Mouse (Mus musculus): ENCODE results near the gene Pik3ip1. TPM values are rescaled to one million over a fixed set of nuclear protein-coding genes. Genes with fewer than 3 reads are reported as not detected.

Pik3ip1 gene
- polyA plus RNA-seq, 1 experiment from 2014 or later = 11.5 TPM

DNA sequence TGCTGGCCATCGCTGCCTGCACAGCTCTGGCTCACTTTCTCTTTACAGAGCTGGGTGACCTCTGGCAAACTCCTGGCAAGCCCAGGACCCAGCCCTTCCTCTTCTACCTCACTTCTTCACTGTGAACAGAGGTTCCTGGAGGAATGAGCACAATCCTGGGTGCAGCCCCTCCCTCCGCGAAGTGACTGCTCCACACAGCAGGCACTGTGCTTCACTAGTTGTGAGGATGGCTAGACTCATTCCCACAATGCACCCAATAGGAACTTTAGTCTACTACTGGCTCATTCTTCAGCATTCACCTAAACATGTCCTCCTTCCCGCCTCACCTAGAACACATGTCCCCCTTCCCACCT lies 19.1 kb downstream of the Pik3ip1 start:
- no peaks in the 10 kb centered on the region for H3K4me1 ChIP-seq (replicated peaks; ENCODE audit: control insufficient read depth, insufficient read depth, low read length)
- WGBS = 90% methylated on average over 4 of the region's 4 CpGs
- DNase-seq (ENCODE audit: low spot score) (no peak), ATAC-seq (ENCODE audit: low FRiP score) (no peak)
- no peaks in the 10 kb centered on the region for H3K9me3 ChIP-seq (ENCODE audit: control insufficient read depth, low read length)
- H3K4me3 ChIP-seq (ENCODE audit: low read depth, low read length) = no peak overlapping the region
- no peaks in the 10 kb centered on the region for H3K27me3 ChIP-seq (ENCODE audit: control insufficient read depth, insufficient read depth, low read length)
- no peak overlapping the region for H3K9ac ChIP-seq (ENCODE audit: low read depth, low read length)
- H3K4me2 ChIP-seq (replicated peaks; ENCODE audit: low read depth, low read length) = no peak overlapping the region
- no peak overlapping the region for H3K27ac ChIP-seq (ENCODE audit: low read depth, low read length)
- peaks cover 14% of the 10 kb centered on the region for H3K36me3 ChIP-seq (ENCODE audit: control insufficient read depth, insufficient read depth, low read length)

GRCm38 (mm10) chr11:3352131-3352530 lies 21.9 kb downstream of the Pik3ip1 start:
- ATAC-seq (ENCODE audit: low FRiP score) (no peak), DNase-seq (ENCODE audit: low spot score) (no peak)
- Histone ChIP-seq H3K4me2 (replicated peaks; ENCODE audit: low read depth, low read length) (no peak overlapping the region), H3K4me1 (replicated peaks; ENCODE audit: control insufficient read depth, insufficient read depth, low read length) (no peaks in the 10 kb centered on the region), H3K27me3 (ENCODE audit: control insufficient read depth, insufficient read depth, low read length) (no peaks in the 10 kb centered on the region), H3K27ac (ENCODE audit: low read depth, low read length) (no peak overlapping the region), H3K4me3 (ENCODE audit: low read depth, low read length) (no peak overlapping the region), H3K9ac (ENCODE audit: low read depth, low read length) (no peak overlapping the region), H3K9me3 (ENCODE audit: control insufficient read depth, low read length) (no peaks in the 10 kb centered on the region), H3K36me3 (ENCODE audit: control insufficient read depth, insufficient read depth, low read length) (peaks cover 13% of the 10 kb centered on the region; the same call in 1 of the 2 replicates)
- WGBS = 93% methylated on average over 9 of the region's 9 CpGs

DNA sequence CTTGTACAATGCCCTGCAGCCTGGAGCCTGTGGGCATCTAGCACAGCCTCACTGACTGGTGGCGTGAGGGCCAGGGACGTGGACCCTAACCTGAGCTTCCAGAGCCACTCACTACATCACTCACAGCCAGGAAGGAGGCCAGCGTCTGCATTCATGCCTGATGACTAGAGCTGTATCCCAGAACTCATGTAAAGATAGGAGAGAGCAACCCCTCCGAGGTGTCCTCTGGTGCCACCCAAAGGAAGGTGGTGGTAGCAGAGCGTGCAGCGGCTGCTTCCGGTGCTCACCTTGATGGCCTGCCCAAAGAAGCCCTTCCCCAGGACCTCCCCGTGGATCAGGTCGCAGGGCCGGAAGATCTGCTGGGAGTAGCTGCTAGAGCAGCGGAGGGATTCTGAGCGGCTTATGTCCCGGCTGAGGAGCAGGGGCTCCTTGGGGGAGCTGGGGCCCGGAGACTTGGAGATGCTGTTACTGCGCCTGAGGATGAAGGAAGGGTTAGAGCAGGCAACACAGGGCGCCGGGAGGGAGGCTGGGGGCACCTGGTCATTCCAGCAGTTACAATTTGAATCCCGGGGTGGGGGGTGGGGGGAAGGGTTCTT lies 22.9 kb downstream of the Pik3ip1 start:
- WGBS = 50% methylated on average over 18 of the region's 18 CpGs
- ATAC-seq (ENCODE audit: low FRiP score) = no peak
- peaks cover 15% of the 10 kb centered on the region; the same call in 1 of the 2 replicates for H3K36me3 ChIP-seq (ENCODE audit: control insufficient read depth, insufficient read depth, low read length)

DNA sequence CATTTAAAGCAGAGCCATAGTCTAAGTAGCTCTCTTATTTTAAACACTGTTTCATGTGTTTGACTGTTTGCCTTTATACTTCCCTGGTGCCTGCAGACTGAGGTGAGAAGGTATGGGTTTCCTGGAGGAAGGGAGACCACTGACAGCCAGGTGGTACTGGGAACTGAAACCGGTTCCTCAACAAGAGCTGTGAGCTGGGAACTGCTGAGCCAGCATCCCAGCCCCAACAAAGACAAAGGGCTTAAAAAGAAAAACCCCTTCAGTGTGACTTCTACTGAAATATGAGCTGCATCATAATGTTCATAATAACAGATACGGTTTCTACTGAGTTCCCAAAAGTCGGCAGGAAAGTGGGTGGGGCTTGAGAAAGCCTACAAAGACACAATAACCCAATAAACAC lies 32.7 kb downstream of the Pik3ip1 start:
- no peak for ATAC-seq (ENCODE audit: low FRiP score)
- H3K27me3 ChIP-seq (ENCODE audit: control insufficient read depth, insufficient read depth, low read length) = no peaks in the 10 kb centered on the region
- H3K4me3 ChIP-seq (ENCODE audit: low read depth, low read length) = no peak overlapping the region
- no peak for DNase-seq (ENCODE audit: low spot score)
- H3K36me3 ChIP-seq (ENCODE audit: control insufficient read depth, insufficient read depth, low read length) = no peaks in the 10 kb centered on the region
- peaks cover 4% of the 10 kb centered on the region; the same call in 1 of the 2 replicates for H3K9me3 ChIP-seq (ENCODE audit: control insufficient read depth, low read length)
- no peak overlapping the region for H3K4me2 ChIP-seq (replicated peaks; ENCODE audit: low read depth, low read length)
- H3K27ac ChIP-seq (ENCODE audit: low read depth, low read length) = no peak overlapping the region
- no peaks in the 10 kb centered on the region for H3K4me1 ChIP-seq (replicated peaks; ENCODE audit: control insufficient read depth, insufficient read depth, low read length)
- no peak overlapping the region for H3K9ac ChIP-seq (ENCODE audit: low read depth, low read length)
- WGBS = 89% methylated on average over 3 of the region's 3 CpGs

More for the DNA sequence above, 22.9 kb downstream of the Pik3ip1 start:
- H3K4me2 ChIP-seq (replicated peaks; ENCODE audit: low read depth, low read length) = no peak overlapping the region
- H3K9me3 ChIP-seq (ENCODE audit: control insufficient read depth, low read length) = no peaks in the 10 kb centered on the region
- no peak overlapping the region for H3K27ac ChIP-seq (ENCODE audit: low read depth, low read length)
- DNase-seq (ENCODE audit: low spot score) = peak; percentile 17
- H3K9ac ChIP-seq (ENCODE audit: low read depth, low read length) = no peak overlapping the region
- H3K4me3 ChIP-seq (ENCODE audit: low read depth, low read length) = no peak overlapping the region
- no peaks in the 10 kb centered on the region for H3K4me1 ChIP-seq (replicated peaks; ENCODE audit: control insufficient read depth, insufficient read depth, low read length)
- H3K27me3 ChIP-seq (ENCODE audit: control insufficient read depth, insufficient read depth, low read length) = no peaks in the 10 kb centered on the region

DNA sequence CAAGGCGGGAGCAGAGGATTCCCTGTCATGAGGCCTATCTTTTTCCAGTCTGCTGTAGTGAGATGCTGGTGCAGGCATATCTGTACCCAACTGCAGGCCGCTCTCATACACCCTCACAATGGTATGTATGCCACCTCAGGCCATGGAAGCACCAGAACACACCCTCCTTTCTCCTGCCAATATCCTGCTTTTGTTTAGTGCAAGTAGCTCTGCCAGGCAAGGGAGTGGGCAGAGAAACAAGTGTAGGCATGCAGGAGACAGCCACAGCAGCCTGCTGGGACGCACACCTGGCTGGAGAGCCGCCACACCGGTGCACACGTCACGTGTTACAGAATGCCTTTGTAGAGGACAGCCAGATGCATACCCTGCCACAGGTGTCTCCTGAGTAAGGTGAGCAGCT lies 36.2 kb downstream of the Pik3ip1 start:
- 90% methylated on average over 7 of the region's 7 CpGs for WGBS
- Histone ChIP-seq H3K9me3 (ENCODE audit: control insufficient read depth, low read length) (peaks cover 4% of the 10 kb centered on the region; the same call in 1 of the 2 replicates), H3K4me3 (ENCODE audit: low read depth, low read length) (no peak overlapping the region), H3K36me3 (ENCODE audit: control insufficient read depth, insufficient read depth, low read length) (no peaks in the 10 kb centered on the region), H3K4me1 (replicated peaks; ENCODE audit: control insufficient read depth, insufficient read depth, low read length) (peaks cover 2% of the 10 kb centered on the region; the same call in 1 of the 2 replicates), H3K9ac (ENCODE audit: low read depth, low read length) (no peak overlapping the region), H3K27ac (ENCODE audit: low read depth, low read length) (no peak overlapping the region), H3K27me3 (ENCODE audit: control insufficient read depth, insufficient read depth, low read length) (no peaks in the 10 kb centered on the region), H3K4me2 (replicated peaks; ENCODE audit: low read depth, low read length) (no peak overlapping the region)
- ATAC-seq (ENCODE audit: low FRiP score) (no peak), DNase-seq (ENCODE audit: low spot score) (no peak)

DNA sequence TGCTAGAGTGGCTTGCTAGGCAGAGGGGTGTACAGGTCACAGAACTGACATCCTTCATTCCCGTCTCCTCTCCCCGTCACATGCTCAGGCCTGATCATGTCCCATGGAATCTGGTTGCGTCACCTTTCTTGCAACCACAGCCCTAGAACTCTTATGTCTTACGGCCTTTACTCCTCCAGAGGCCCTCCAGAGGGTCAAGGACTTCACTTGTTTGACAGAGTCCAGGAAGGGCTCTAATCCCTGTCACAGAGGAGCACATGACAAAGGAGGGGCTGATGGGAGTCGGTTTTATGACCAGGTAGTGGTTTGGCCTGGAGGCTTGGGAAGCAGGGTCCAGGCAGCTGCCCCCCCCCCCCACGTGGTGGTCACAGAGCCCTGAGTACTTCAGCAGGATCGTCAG lies 38.8 kb downstream of the Pik3ip1 start:
- Histone ChIP-seq H3K27ac (ENCODE audit: low read depth, low read length) (no peak overlapping the region), H3K4me2 (replicated peaks; ENCODE audit: low read depth, low read length) (peak overlapping the region; percentile 8; the same call in 1 of the 2 replicates), H3K9ac (ENCODE audit: low read depth, low read length) (no peak overlapping the region), H3K4me1 (replicated peaks; ENCODE audit: control insufficient read depth, insufficient read depth, low read length) (peaks cover 4% of the 10 kb centered on the region; the same call in 1 of the 2 replicates), H3K27me3 (ENCODE audit: control insufficient read depth, insufficient read depth, low read length) (no peaks in the 10 kb centered on the region), H3K36me3 (ENCODE audit: control insufficient read depth, insufficient read depth, low read length) (no peaks in the 10 kb centered on the region), H3K4me3 (ENCODE audit: low read depth, low read length) (0 out of 2 replicates have a peak overlapping the region, but pooled peaks have one; percentile 6), H3K9me3 (ENCODE audit: control insufficient read depth, low read length) (no peaks in the 10 kb centered on the region)
- WGBS = 64% methylated on average over 7 of the region's 7 CpGs
- DNase-seq (ENCODE audit: low spot score) = no peak
- no peak for ATAC-seq (ENCODE audit: low FRiP score)

DNA sequence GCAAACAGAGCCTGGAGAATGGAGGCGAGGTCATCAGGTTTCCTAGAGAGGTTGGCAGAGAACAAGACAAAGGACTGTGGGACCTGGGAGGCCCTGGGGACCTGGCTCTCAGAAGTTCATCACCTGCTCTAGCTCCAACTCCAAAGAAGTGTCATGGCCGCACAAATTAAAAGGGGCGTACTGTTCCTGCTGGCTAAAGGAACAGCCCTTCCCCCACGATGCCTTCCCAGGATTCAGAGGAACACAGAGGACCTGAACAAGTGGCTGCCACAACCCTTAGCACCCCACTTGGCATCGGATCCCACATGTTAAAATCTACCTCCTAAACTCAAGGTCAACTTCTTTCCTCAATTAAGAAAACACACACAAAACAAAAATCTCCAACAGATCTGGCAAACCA lies 39.2 kb downstream of the Pik3ip1 start:
- DNase-seq (ENCODE audit: low spot score) (no peak), ATAC-seq (ENCODE audit: low FRiP score) (no peak)
- Histone ChIP-seq H3K4me2 (replicated peaks; ENCODE audit: low read depth, low read length) (peak overlapping the region; percentile 72), H3K4me1 (replicated peaks; ENCODE audit: control insufficient read depth, insufficient read depth, low read length) (peaks cover 4% of the 10 kb centered on the region; the same call in 1 of the 2 replicates), H3K9me3 (ENCODE audit: control insufficient read depth, low read length) (no peaks in the 10 kb centered on the region), H3K4me3 (ENCODE audit: low read depth, low read length) (0 out of 2 replicates have a peak overlapping the region, but pooled peaks have one; percentile 6), H3K27ac (ENCODE audit: low read depth, low read length) (no peak overlapping the region), H3K27me3 (ENCODE audit: control insufficient read depth, insufficient read depth, low read length) (no peaks in the 10 kb centered on the region), H3K36me3 (ENCODE audit: control insufficient read depth, insufficient read depth, low read length) (no peaks in the 10 kb centered on the region), H3K9ac (ENCODE audit: low read depth, low read length) (no peak overlapping the region)
- WGBS = 78% methylated on average over 5 of the region's 5 CpGs

DNA sequence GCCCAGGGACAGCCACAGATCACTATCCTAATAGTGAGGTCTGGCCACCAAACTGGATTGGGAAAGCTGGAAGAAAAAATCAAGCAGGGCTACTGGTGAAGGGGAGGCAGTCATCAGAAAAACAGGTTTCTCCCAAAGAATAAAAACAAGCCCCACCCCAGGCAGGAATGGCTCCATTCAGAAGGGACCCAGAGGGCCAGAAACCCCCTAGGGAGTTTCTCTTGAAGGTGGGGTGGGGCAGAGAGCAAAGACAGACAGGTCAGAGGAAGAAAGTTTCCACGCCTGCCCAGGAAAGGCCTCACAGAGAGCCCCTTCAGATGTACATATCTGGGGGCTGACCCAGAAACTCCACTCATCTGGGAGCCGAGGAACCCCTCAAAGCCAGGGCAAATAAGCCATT lies 40.0 kb downstream of the Pik3ip1 start:
- Histone ChIP-seq H3K9ac (ENCODE audit: low read depth, low read length) (peak overlapping the region; percentile 43), H3K4me2 (replicated peaks; ENCODE audit: low read depth, low read length) (peak overlapping the region; percentile 72), H3K27me3 (ENCODE audit: control insufficient read depth, insufficient read depth, low read length) (no peaks in the 10 kb centered on the region), H3K4me3 (ENCODE audit: low read depth, low read length) (peak overlapping the region; percentile 55), H3K27ac (ENCODE audit: low read depth, low read length) (no peak overlapping the region), H3K4me1 (replicated peaks; ENCODE audit: control insufficient read depth, insufficient read depth, low read length) (peaks cover 4% of the 10 kb centered on the region; the same call in 1 of the 2 replicates), H3K36me3 (ENCODE audit: control insufficient read depth, insufficient read depth, low read length) (no peaks in the 10 kb centered on the region), H3K9me3 (ENCODE audit: control insufficient read depth, low read length) (no peaks in the 10 kb centered on the region)
- ATAC-seq (ENCODE audit: low FRiP score) (no peak), DNase-seq (ENCODE audit: low spot score) (no peak)
- 79% methylated on average over 2 of the region's 2 CpGs for WGBS

GRCm38 (mm10) chr11:3370928-3371598 lies 40.9 kb downstream of the Pik3ip1 start:
- WGBS = 2% methylated on average over 27 of the region's 27 CpGs
- DNase-seq (ENCODE audit: low spot score) = peak; percentile 88
- Histone ChIP-seq H3K4me2 (replicated peaks; ENCODE audit: low read depth, low read length) (peak overlapping the region; percentile 72), H3K4me1 (replicated peaks; ENCODE audit: control insufficient read depth, insufficient read depth, low read length) (peaks cover 4% of the 10 kb centered on the region; the same call in 1 of the 2 replicates), H3K27me3 (ENCODE audit: control insufficient read depth, insufficient read depth, low read length) (no peaks in the 10 kb centered on the region), H3K27ac (ENCODE audit: low read depth, low read length) (peak overlapping the region; percentile 83), H3K9ac (ENCODE audit: low read depth, low read length) (peak overlapping the region; percentile 74), H3K36me3 (ENCODE audit: control insufficient read depth, insufficient read depth, low read length) (no peaks in the 10 kb centered on the region), H3K9me3 (ENCODE audit: control insufficient read depth, low read length) (no peaks in the 10 kb centered on the region), H3K4me3 (ENCODE audit: low read depth, low read length) (peak overlapping the region; percentile 55)
- ATAC-seq (ENCODE audit: low FRiP score) = peak; percentile 96

All from hindbrain, embryonic 11.5 days (tissue).